Mouse (Mus musculus) spleen, adult 2 months (tissue): ENCODE measurements around the gene Fbxo34. TPM values are rescaled to one million over a fixed set of nuclear protein-coding genes. Genes with fewer than 3 reads are reported as not detected.

Source experiments
- DNase-seq, 2 experiments: peaks; one replicate each; pipeline versions ENCODE4 v3.0.0 to v3.0.0-alpha.2; 2012 to 2021; ENCODE audit warnings: low spot score in 2 of 2, low read depth in 1 of 2
- H3K27ac ChIP-seq: fragments of 200-500 bp; 2 replicates; pipeline ENCODE4 v1.5.1; 2012; ENCODE audit warnings: low read length, inconsistent platforms; ENCODE audit not compliant: insufficient read depth
- H3K27me3 ChIP-seq: fragments of 200-500 bp; 2 replicates; pipeline ENCODE4 v1.6.1; 2012; ENCODE audit warnings: mild to moderate bottlenecking, moderate library complexity, low read length, inconsistent platforms; ENCODE audit not compliant: control insufficient read depth, insufficient read depth
- H3K36me3 ChIP-seq: fragments of 200-500 bp; 2 replicates; pipeline ENCODE4 v1.6.1; 2012; ENCODE audit warnings: mild to moderate bottlenecking, low read length, inconsistent platforms; ENCODE audit not compliant: control insufficient read depth, insufficient read depth
- H3K4me1 ChIP-seq: fragments of 200-500 bp; 2 replicates; pipeline ENCODE4 v1.6.1; 2011; ENCODE audit warnings: inconsistent platforms; ENCODE audit not compliant: control insufficient read depth, insufficient read depth, insufficient read length
- H3K4me3 ChIP-seq: fragments of 200-500 bp; 2 replicates; pipeline ENCODE4 v1.5.1; 2011; ENCODE audit warnings: mild to moderate bottlenecking, inconsistent platforms; ENCODE audit not compliant: insufficient read depth, insufficient read length; ENCODE audit errors: extremely low read depth
- CTCF ChIP-seq: fragments of 200-500 bp; IDR thresholded peaks from 2 replicates; pipeline ENCODE4 v1.5.1; 2011; ENCODE audit warnings: mild to moderate bottlenecking, inconsistent platforms; ENCODE audit not compliant: insufficient read depth, insufficient read length, insufficient replicate concordance; ENCODE audit errors: extremely low read depth
- POLR2A ChIP-seq: fragments of 200-500 bp; IDR thresholded peaks from 2 replicates; pipeline ENCODE4 v1.6.1; 2011; ENCODE audit warnings: low read depth, low read length, inconsistent platforms
- WGBS: fragments of 180-500 bp; shearing (Covaris S2); methylation state at CpG from one replicate; pipeline ENCODE4 v1.1.7; 2018; 5-methylcytosine and 5-hydroxymethylcytosine counted together
- polyA plus RNA-seq: library from polyadenylated mRNA; depleted of rRNA; stranded (reverse); fragments of >200 nt; gene quantifications from 2 replicates; pipeline ENCODE4 v1.2.3, GENCODE M21; 2012

Fbxo34 gene
- polyA plus RNA-seq, 1 experiment, result 11.3 TPM

GRCm38 (mm10) chr14:47419723-47420276, 30.4 kb upstream of the Fbxo34 start:
- Histone ChIP-seq H3K4me3 (no peak overlapping the region), H3K27me3 (no peaks in the 10 kb centered on the region), H3K4me1 (no peaks in the 10 kb centered on the region; the same call in 1 of the 2 replicates), H3K36me3 (no peaks in the 10 kb centered on the region), H3K27ac (no peak overlapping the region)
- 95% methylated on average over 24 of the region's 24 CpGs for WGBS
- TF ChIP-seq CTCF (no peak), POLR2A (no peak)
- DNase-seq, result no peak

- whole genome bisulfite sequencing, result 67% methylated on average over 2 of the region's 2 CpGs
These were observed 28.6 kb upstream of the Fbxo34 start for GRCm38 (mm10) chr14:47421606-47422005.

GRCm38 (mm10) chr14:47422466-47422865, 27.8 kb upstream of the Fbxo34 start:
- H3K36me3 ChIP-seq, result no peaks in the 10 kb centered on the region
- no peak overlapping the region for H3K4me3 ChIP-seq
- H3K4me1 ChIP-seq, result no peaks in the 10 kb centered on the region; the same call in 1 of the 2 replicates
- DNase-seq, result no peak
- H3K27ac ChIP-seq, result no peak overlapping the region
- H3K27me3 ChIP-seq, result no peaks in the 10 kb centered on the region
- 94% methylated on average over 4 of the region's 4 CpGs for WGBS
- TF ChIP-seq CTCF (no peak), POLR2A (no peak)

More at GRCm38 (mm10) chr14:47421606-47422005, 28.6 kb upstream of the Fbxo34 start:
- no peak for DNase-seq
- Histone ChIP-seq H3K4me1 (no peaks in the 10 kb centered on the region; the same call in 1 of the 2 replicates), H3K4me3 (no peak overlapping the region), H3K36me3 (no peaks in the 10 kb centered on the region), H3K27ac (no peak overlapping the region), H3K27me3 (no peaks in the 10 kb centered on the region)
- TF ChIP-seq POLR2A, result no peak
- TF ChIP-seq CTCF, result no peak

- TF ChIP-seq POLR2A, result no peak
- no peak; the same call in 1 of the 2 replicates for TF ChIP-seq CTCF
- Histone ChIP-seq H3K4me1 (no peaks in the 10 kb centered on the region), H3K27me3 (no peaks in the 10 kb centered on the region), H3K27ac (no peak overlapping the region), H3K4me3 (no peak overlapping the region), H3K36me3 (no peaks in the 10 kb centered on the region)
- no peak for DNase-seq
These were observed 17.2 kb upstream of the Fbxo34 start for GRCm38 (mm10) chr14:47432987-47433386.

- Histone ChIP-seq H3K4me1 (no peaks in the 10 kb centered on the region), H3K36me3 (no peaks in the 10 kb centered on the region), H3K4me3 (no peak overlapping the region), H3K27me3 (no peaks in the 10 kb centered on the region), H3K27ac (no peak overlapping the region)
- 83% methylated on average over 3 of the region's 3 CpGs for WGBS
- no peak for DNase-seq
- no peak for TF ChIP-seq CTCF
- TF ChIP-seq POLR2A, result no peak
These were observed 11.3 kb upstream of the Fbxo34 start for GRCm38 (mm10) chr14:47438947-47439346.

GRCm38 (mm10) chr14:47444907-47445306, 5.3 kb upstream of the Fbxo34 start:
- H3K4me1 ChIP-seq, result no peaks in the 10 kb centered on the region
- H3K4me3 ChIP-seq, result no peak overlapping the region
- DNase-seq, result no peak
- H3K27ac ChIP-seq, result no peak overlapping the region
- H3K36me3 ChIP-seq, result no peaks in the 10 kb centered on the region
- no peak for TF ChIP-seq CTCF
- TF ChIP-seq POLR2A, result no peak
- H3K27me3 ChIP-seq, result no peaks in the 10 kb centered on the region
- WGBS, result 55% methylated on average over 2 of the region's 2 CpGs

GRCm38 (mm10) chr14:47445331-47446095, 4.7 kb upstream of the Fbxo34 start:
- DNase-seq, result no peak
- TF ChIP-seq CTCF (no peak), POLR2A (no peak)

More at GRCm38 (mm10) chr14:47445331-47446095, 4.7 kb upstream of the Fbxo34 start:
- H3K27me3 ChIP-seq, result no peaks in the 10 kb centered on the region
- no peak overlapping the region for H3K27ac ChIP-seq
- 61% methylated on average over 9 of the region's 9 CpGs for WGBS
- no peaks in the 10 kb centered on the region for H3K4me1 ChIP-seq
- no peak overlapping the region for H3K4me3 ChIP-seq
- no peaks in the 10 kb centered on the region for H3K36me3 ChIP-seq
